Mouse (Mus musculus) CH12.LX (cell line): Measurements from ENCODE around the gene Erich4. TPM values are rescaled to one million over a fixed set of nuclear protein-coding genes. Genes with fewer than 3 reads are reported as not detected.

Experiments
- DNase-seq: peaks from one replicate; pipeline ENCODE4 v3.0.0-alpha.2; 2013; ENCODE audit errors: extremely low read depth
- H3K27ac ChIP-seq: 2 replicates; pipeline ENCODE4 v1.5.1; 2012; ENCODE audit warnings: low read depth, mild to moderate bottlenecking, control low read depth, moderate library complexity; ENCODE audit not compliant: insufficient read depth
- H3K27me3 ChIP-seq: replicated peaks from 2 replicates; pipeline ENCODE3; 2012; ENCODE audit warnings: inconsistent platforms
- H3K36me3 ChIP-seq, 2 experiments: replicated peaks in 1 of 2; 2 replicates each; pipeline versions ENCODE3 to v1.6.1; 2012; ENCODE audit warnings: inconsistent platforms in 1 of 2, low read length in 1 of 2, mild to moderate bottlenecking in 1 of 2, mixed read lengths in 1 of 2, moderate library complexity in 1 of 2; ENCODE audit not compliant: control insufficient read depth in 1 of 2, insufficient read depth in 1 of 2
- H3K4me1 ChIP-seq, 2 experiments: 2 replicates each; pipeline ENCODE4 v1.6.1; 2012; ENCODE audit warnings: inconsistent platforms in 1 of 2, moderate library complexity in 1 of 2; ENCODE audit not compliant: insufficient read depth in 2 of 2, control insufficient read depth in 1 of 2
- H3K4me2 ChIP-seq: 2 replicates; pipeline ENCODE4 v1.6.1; 2012; ENCODE audit warnings: low read depth, mild to moderate bottlenecking, control low read depth; ENCODE audit not compliant: poor library complexity, insufficient read depth, severe bottlenecking
- H3K4me3 ChIP-seq, 3 experiments: fragments of 150-350 bp in 1 of 3; sonication (generic) in 1 of 3; replicated peaks in 1 of 3; 2 replicates each; pipeline versions ENCODE3 to v1.5.1; 2011 to 2012; ENCODE audit warnings: low read depth in 2 of 3, low read length in 2 of 3, mild to moderate bottlenecking in 2 of 3, moderate library complexity in 2 of 3, control low read depth in 1 of 3, improper control_type of control experiment in 1 of 3, inconsistent platforms in 1 of 3, mixed read lengths in 1 of 3; ENCODE audit not compliant: poor library complexity in 1 of 3
- H3K79me2 ChIP-seq: replicated peaks from 2 replicates; pipeline ENCODE4 v1.6.1; 2012; ENCODE audit warnings: mild to moderate bottlenecking, moderate library complexity; ENCODE audit not compliant: control insufficient read depth, poor library complexity, insufficient read depth, severe bottlenecking; ENCODE audit errors: extremely low read depth
- H3K9ac ChIP-seq: 2 replicates; pipeline ENCODE4 v1.6.1; 2012; ENCODE audit warnings: low read depth, mild to moderate bottlenecking, control low read depth, moderate library complexity; ENCODE audit not compliant: insufficient read depth
- H3K9me3 ChIP-seq: replicated peaks from 2 replicates; pipeline ENCODE3; 2012; ENCODE audit warnings: low read length, inconsistent platforms, mixed read lengths
- BHLHE40 ChIP-seq: IDR thresholded peaks from 2 replicates; pipeline ENCODE4 v1.6.1; 2011; ENCODE audit warnings: mild to moderate bottlenecking, low read depth, low read length, improper control_type of control experiment
- CHD1 ChIP-seq: IDR thresholded peaks from 2 replicates; pipeline ENCODE4 v1.6.1; 2012; ENCODE audit warnings: low read depth, low read length, improper control_type of control experiment, inconsistent platforms
- CHD2 ChIP-seq: IDR thresholded peaks from 2 replicates; pipeline ENCODE4 v1.6.1; 2011; ENCODE audit warnings: low read length, improper control_type of control experiment
- CTCF ChIP-seq, 2 experiments: IDR thresholded peaks in 1 of 2; conservative IDR thresholded peaks in 1 of 2; 2 replicates each; pipeline ENCODE4 v1.5.1; 2011 to 2012; ENCODE audit warnings: low read depth in 2 of 2, low read length in 2 of 2, improper control_type of control experiment in 1 of 2, inconsistent platforms in 1 of 2, mild to moderate bottlenecking in 1 of 2, moderate library complexity in 1 of 2
- ELF1 ChIP-seq: IDR thresholded peaks from 2 replicates; pipeline ENCODE4 v1.6.1; 2014; ENCODE audit warnings: low read depth, mild to moderate bottlenecking, inconsistent platforms, low read length, improper control_type of control experiment
- HCFC1 ChIP-seq: IDR thresholded peaks from 2 replicates; pipeline ENCODE4 v1.6.1; 2012; ENCODE audit warnings: low read depth, mild to moderate bottlenecking, inconsistent platforms, low read length, improper control_type of control experiment
- IRF4 ChIP-seq: IDR thresholded peaks from 2 replicates; pipeline ENCODE4 v1.6.1; 2014; ENCODE audit warnings: low read depth, mild to moderate bottlenecking, inconsistent platforms, low read length, improper control_type of control experiment
- JUN ChIP-seq: IDR thresholded peaks from 2 replicates; pipeline ENCODE4 v1.6.1; 2011; ENCODE audit warnings: low read depth, mild to moderate bottlenecking, low read length, improper control_type of control experiment, moderate library complexity; ENCODE audit not compliant: insufficient read depth
- MAFK ChIP-seq: IDR thresholded peaks from 2 replicates; pipeline ENCODE4 v1.6.1; 2011; ENCODE audit warnings: low read length, improper control_type of control experiment; ENCODE audit not compliant: insufficient replicate concordance
- MAX ChIP-seq: IDR thresholded peaks from 2 replicates; pipeline ENCODE4 v1.6.1; 2011; ENCODE audit warnings: low read length, improper control_type of control experiment
- MXI1 ChIP-seq: IDR thresholded peaks from 2 replicates; pipeline ENCODE4 v1.6.1; 2011; ENCODE audit warnings: mild to moderate bottlenecking, low read depth, low read length, improper control_type of control experiment
- NRF1 ChIP-seq: IDR thresholded peaks from 2 replicates; pipeline ENCODE4 v1.6.1; 2014; ENCODE audit warnings: low read depth, mild to moderate bottlenecking, inconsistent platforms, low read length, improper control_type of control experiment, moderate library complexity
- PAX5 ChIP-seq: IDR thresholded peaks from 2 replicates; pipeline ENCODE4 v1.6.1; 2012; ENCODE audit warnings: low read length, inconsistent platforms, mixed read lengths
- POLR2A ChIP-seq: IDR thresholded peaks from 2 replicates; pipeline ENCODE4 v1.6.1; 2011; ENCODE audit warnings: low read depth, mild to moderate bottlenecking, improper control_type of control experiment, low read length
- POLR2AphosphoS2 ChIP-seq: IDR thresholded peaks from 2 replicates; pipeline ENCODE4 v1.6.1; 2011; ENCODE audit warnings: low read depth, low read length, improper control_type of control experiment
- RAD21 ChIP-seq: IDR thresholded peaks from 2 replicates; pipeline ENCODE4 v1.6.1; 2011; ENCODE audit warnings: low read depth, mild to moderate bottlenecking, low read length, improper control_type of control experiment, moderate library complexity
- RCOR1 ChIP-seq: conservative IDR thresholded peaks from 2 replicates; pipeline ENCODE4 v1.6.1; 2012; ENCODE audit warnings: low read depth, mild to moderate bottlenecking, inconsistent platforms, low read length, improper control_type of control experiment
- SIN3A ChIP-seq: IDR thresholded peaks from 2 replicates; pipeline ENCODE4 v1.6.1; 2012; ENCODE audit warnings: low read length, improper control_type of control experiment, inconsistent platforms
- SMC3 ChIP-seq: IDR thresholded peaks from 2 replicates; pipeline ENCODE4 v1.6.1; 2011; ENCODE audit warnings: low read depth, low read length, improper control_type of control experiment
- TBP ChIP-seq: conservative IDR thresholded peaks from 2 replicates; pipeline ENCODE4 v1.6.1; 2011; ENCODE audit warnings: low read depth, low read length, improper control_type of control experiment
- TCF12 ChIP-seq: IDR thresholded peaks from 2 replicates; pipeline ENCODE4 v1.6.1; 2014; ENCODE audit warnings: low read depth, mild to moderate bottlenecking, inconsistent platforms, low read length, improper control_type of control experiment
- UBTF ChIP-seq: IDR thresholded peaks from 2 replicates; pipeline ENCODE4 v1.6.1; 2012; ENCODE audit warnings: low read depth, mild to moderate bottlenecking, inconsistent platforms, low read length, improper control_type of control experiment, moderate library complexity
- ZC3H11A ChIP-seq: IDR thresholded peaks from 2 replicates; pipeline ENCODE4 v1.6.1; 2012; ENCODE audit warnings: low read depth, mild to moderate bottlenecking, inconsistent platforms, low read length, improper control_type of control experiment
- ZKSCAN1 ChIP-seq: IDR thresholded peaks from 2 replicates; pipeline ENCODE4 v1.6.1; 2012; ENCODE audit warnings: low read depth, inconsistent platforms, low read length, improper control_type of control experiment, borderline replicate concordance
- dilution Hi-C: fragments of 300-500 bp; cut with MboI; formaldehyde crosslinking; loops from 2 replicates; pipeline ENCODE4 v1.14.3; 2020; ENCODE audit warnings: low sequenced_read_pairs; ENCODE audit not compliant: extremely low pct_unique_long_range_greater_than_20kb, extremely low pct_ligation_motif_present
- in situ Hi-C: fragments of 300-500 bp; cut with MboI; formaldehyde crosslinking; loops from 3 replicates; pipeline ENCODE4 v1.14.3; 2019; ENCODE audit warnings: low sequenced_read_pairs, low pct_ligation_motif_present, low pct_unique_long_range_greater_than_20kb, mixed read lengths
- polyA plus RNA-seq: library from polyadenylated mRNA; unstranded; fragments of >175 nt; gene quantifications from 2 replicates; pipeline ENCODE4 v1.2.1, GENCODE M21; 2012; ENCODE audit warnings: low read depth; ENCODE audit not compliant: insufficient read length
- total RNA-seq, 2 experiments: library from RNA; depleted of rRNA; stranded (reverse); fragments of 300-350 nt in 1 of 2; fragments of >200 nt in 1 of 2; gene quantifications; 2 replicates each; pipeline ENCODE4 v1.2.3; 2012 to 2014

Gene Erich4
- total and polyA plus RNA-seq, 3 experiments: not detected

GRCm38 (mm10) chr7:25625594-25626250, 10.0 kb upstream of the Erich4 start:
- Histone ChIP-seq H3K36me3 (peaks cover 24 to 69% of the 10 kb centered on the region in 2 experiments), H3K9ac (no peak overlapping the region)

GRCm38 (mm10) chr7:25624851-25625250, 9.2 kb upstream of the Erich4 start:
- peaks cover 24 to 65% of the 10 kb centered on the region in 2 experiments for H3K36me3 ChIP-seq
- H3K27me3 ChIP-seq: no peaks in the 10 kb centered on the region
- H3K4me2 ChIP-seq: no peak overlapping the region
- no peak overlapping the region for H3K4me3 ChIP-seq
- no peaks in the 10 kb centered on the region for H3K9me3 ChIP-seq
- dilution Hi-C loops (no loop called here), in situ Hi-C loops (no loop called here)
- peaks cover 4 to 10% of the 10 kb centered on the region in 2 experiments for H3K4me1 ChIP-seq
- no peaks in the 10 kb centered on the region for H3K79me2 ChIP-seq
- no peak overlapping the region for H3K9ac ChIP-seq
- TF ChIP-seq TCF12 (no peak), ELF1 (no peak), JUN (no peak), SIN3A (no peak), MAFK (no peak), CHD1 (no peak), CTCF (conservative IDR thresholded peaks at IDR 0.05 in 1 of 2, IDR thresholded peaks at IDR 0.05 in 1 of 2; ENCODE audit: low read depth in 2 of 2, low read length in 2 of 2) (no peak), RCOR1 (no peak), CHD2 (no peak), HCFC1 (no peak), IRF4 (no peak), ZKSCAN1 (no peak), POLR2AphosphoS2 (no peak), TBP (no peak), PAX5 (no peak), SMC3 (no peak), BHLHE40 (no peak), RAD21 (no peak), POLR2A (no peak)
- no peak overlapping the region for H3K27ac ChIP-seq
- DNase-seq: no peak

More at GRCm38 (mm10) chr7:25625594-25626250, 10.0 kb upstream of the Erich4 start:
- TF ChIP-seq POLR2AphosphoS2 (0 out of 2 replicates have a peak, but pooled peaks have one; percentile 22), UBTF (no peak), ZKSCAN1 (no peak), SMC3 (peak; percentile 79), MXI1 (no peak), RAD21 (peak; percentile 66), MAX (no peak), POLR2A (no peak), CTCF (conservative IDR thresholded peaks at IDR 0.05 in 1 of 2, IDR thresholded peaks at IDR 0.05 in 1 of 2; ENCODE audit: low read depth in 2 of 2, low read length in 2 of 2) (peak; percentile 62 to 73), HCFC1 (no peak), ZC3H11A (no peak), NRF1 (no peak), JUN (no peak)
- H3K27me3 ChIP-seq: no peaks in the 10 kb centered on the region
- peaks cover 0 to 3% of the 10 kb centered on the region in 2 experiments; a peak in 1 of 4 replicates for H3K4me1 ChIP-seq
- H3K27ac ChIP-seq: no peak overlapping the region
- H3K9me3 ChIP-seq: no peaks in the 10 kb centered on the region
- H3K79me2 ChIP-seq: no peaks in the 10 kb centered on the region
- in situ Hi-C loops (no loop called here), dilution Hi-C loops (no loop called here)
- H3K4me2 ChIP-seq: no peak overlapping the region
- peak; percentile 44 for DNase-seq
- no peak overlapping the region for H3K4me3 ChIP-seq
